Mouse (Mus musculus) forebrain, embryonic 12.5 days (tissue): ENCODE results near the gene Abcb8. TPM values are rescaled to one million over a fixed set of nuclear protein-coding genes. Genes with fewer than 3 reads are reported as not detected.

Experiments used
- ATAC-seq: fragments of 200-750 bp; cut with Nextera tagmentation; 2 replicates; pipeline ENCODE4 v1.8.0; 2017; ENCODE audit warnings: moderate TSS enrichment; ENCODE audit not compliant: low FRiP score
- H3K27ac ChIP-seq: fragments of 300-500 bp; sonication (generic); 2 replicates; pipeline ENCODE4 v1.5.1; 2016; ENCODE audit warnings: mild to moderate bottlenecking
- H3K27me3 ChIP-seq: fragments of 300-500 bp; sonication (generic); 2 replicates; pipeline ENCODE4 v1.6.1; 2016; ENCODE audit warnings: mild to moderate bottlenecking
- H3K36me3 ChIP-seq: fragments of 300-500 bp; sonication (generic); replicated peaks from 2 replicates; pipeline ENCODE4 v1.6.1; 2016; ENCODE audit warnings: mild to moderate bottlenecking
- H3K4me1 ChIP-seq: fragments of 300-500 bp; sonication (generic); 2 replicates; pipeline ENCODE4 v1.6.1; 2016
- H3K4me2 ChIP-seq: fragments of 300-500 bp; sonication (generic); 2 replicates; pipeline ENCODE4 v1.6.1; 2016; ENCODE audit warnings: mild to moderate bottlenecking, moderate library complexity
- H3K4me3 ChIP-seq: fragments of 300-500 bp; sonication (generic); replicated peaks from 2 replicates; pipeline ENCODE4 v1.5.1; 2016; ENCODE audit warnings: mild to moderate bottlenecking
- H3K9ac ChIP-seq: fragments of 300-500 bp; sonication (generic); 2 replicates; pipeline ENCODE4 v1.6.1; 2016; ENCODE audit warnings: mild to moderate bottlenecking
- H3K9me3 ChIP-seq: fragments of 300-500 bp; sonication (generic); 2 replicates; pipeline ENCODE4 v1.6.1; 2016
- WGBS: fragments of 180-500 bp; shearing (Covaris S2); methylation state at CpG from one replicate; pipeline ENCODE4 v1.1.7; 2016; 5-methylcytosine and 5-hydroxymethylcytosine counted together
- polyA plus RNA-seq: library from polyadenylated mRNA; unstranded; fragments of >200 nt; fragmentation: Nextera tagmentation; extraction: Ambion mirVana; gene quantifications from 2 replicates; pipeline ENCODE4 v1.2.1, GENCODE M21; 2016

The Abcb8 gene
- polyA plus RNA-seq, 1 experiment from 2014 or later: 47.4 TPM

DNA sequence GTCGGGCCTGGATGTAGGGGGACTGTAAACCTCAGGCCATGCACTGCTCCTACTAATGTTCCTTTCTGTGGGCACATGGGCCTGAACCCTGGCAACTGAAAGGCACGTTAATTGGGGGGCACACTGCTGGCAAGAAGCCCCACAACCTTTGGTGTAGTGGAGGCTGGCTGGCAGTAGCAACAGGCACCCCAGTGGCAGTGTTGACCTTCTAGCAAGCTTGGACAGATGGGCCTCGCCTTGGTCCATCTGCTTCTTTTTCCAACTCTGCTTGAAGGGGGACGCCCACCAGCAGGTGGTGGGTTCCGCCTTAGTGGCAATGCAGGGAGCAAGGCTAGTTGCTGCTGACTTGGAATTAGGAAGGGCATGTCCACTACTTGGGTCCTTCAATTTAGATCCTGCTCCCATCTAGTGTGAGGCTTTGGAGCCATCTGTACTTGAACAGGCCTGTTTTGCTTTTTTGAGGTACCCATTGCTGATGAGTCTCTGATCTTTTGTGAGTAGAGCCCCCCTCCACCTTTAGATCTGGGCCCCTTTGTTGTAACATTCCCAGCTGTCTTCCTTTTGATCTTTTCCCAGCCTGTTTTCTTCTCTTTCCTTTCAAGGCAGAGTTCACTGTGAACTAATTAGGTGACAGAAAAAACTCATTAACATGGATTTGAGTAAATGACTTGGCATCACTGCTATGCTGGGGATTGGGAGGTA lies 60.0 kb downstream of the Abcb8 start:
- H3K36me3 ChIP-seq: peaks cover 12% of the 10 kb centered on the region
- peak overlapping the region; percentile 94 for H3K4me3 ChIP-seq
- peak overlapping the region; percentile 99 for H3K4me2 ChIP-seq
- H3K9ac ChIP-seq: peak overlapping the region; percentile 98
- H3K9me3 ChIP-seq: no peaks in the 10 kb centered on the region
- WGBS: 3% methylated on average over 5 of the region's 5 CpGs
- peaks cover 13% of the 10 kb centered on the region for H3K27me3 ChIP-seq
- H3K27ac ChIP-seq: peak overlapping the region; percentile 97
- peak; percentile 18; the same call in 1 of the 2 replicates for ATAC-seq
- peaks cover 48% of the 10 kb centered on the region for H3K4me1 ChIP-seq

DNA sequence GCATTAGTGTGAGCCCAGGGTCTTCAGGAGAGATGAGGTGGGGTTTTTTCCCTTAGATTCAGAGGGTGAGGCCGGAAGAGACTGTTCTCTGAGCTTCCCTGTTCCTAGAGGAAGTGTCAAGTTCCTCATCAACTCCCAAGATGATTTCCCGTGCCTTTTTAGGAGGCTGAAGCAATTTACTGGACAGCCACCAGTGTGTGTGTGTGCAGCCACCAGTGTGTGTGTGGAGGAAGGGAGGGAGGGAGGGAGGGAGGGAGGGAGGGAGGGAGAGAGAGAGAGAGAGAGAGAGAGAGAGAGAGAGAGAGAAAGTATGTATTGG lies 60.5 kb downstream of the Abcb8 start:
- Histone ChIP-seq H3K4me1 (peaks cover 48% of the 10 kb centered on the region), H3K9me3 (no peaks in the 10 kb centered on the region), H3K9ac (peak overlapping the region; percentile 98), H3K27ac (peak overlapping the region; percentile 97), H3K4me3 (peak overlapping the region; percentile 94), H3K27me3 (peaks cover 8% of the 10 kb centered on the region), H3K4me2 (peak overlapping the region; percentile 99), H3K36me3 (peaks cover 13% of the 10 kb centered on the region)
- WGBS: 11% methylated on average over 2 of the region's 2 CpGs
- no peak for ATAC-seq

DNA sequence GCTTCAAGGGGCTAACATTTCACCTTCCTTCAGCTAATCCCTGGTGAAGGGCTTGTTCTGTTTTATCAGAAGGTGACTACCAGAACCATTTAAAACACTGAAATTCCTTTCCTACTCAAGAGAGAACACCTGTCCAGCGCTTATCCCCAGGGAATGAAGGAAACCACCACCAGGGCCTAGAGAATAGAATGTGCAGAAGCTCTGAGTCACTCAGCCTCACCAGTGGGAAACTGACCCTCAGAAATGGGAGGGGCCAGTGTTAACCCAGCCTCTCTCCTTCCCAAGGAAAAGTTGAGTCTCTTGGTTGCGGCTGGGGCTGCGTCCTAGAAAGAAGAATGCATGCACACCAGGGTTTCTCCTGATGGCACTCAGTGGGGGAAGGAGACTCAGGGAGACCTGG lies 61.6 kb downstream of the Abcb8 start:
- Histone ChIP-seq H3K36me3 (peaks cover 16% of the 10 kb centered on the region), H3K4me3 (no peak overlapping the region), H3K27me3 (peaks cover 2% of the 10 kb centered on the region), H3K9ac (no peak overlapping the region), H3K9me3 (no peaks in the 10 kb centered on the region), H3K4me2 (peak overlapping the region; percentile 99), H3K27ac (peak overlapping the region; percentile 42; the same call in 1 of the 2 replicates), H3K4me1 (peaks cover 48% of the 10 kb centered on the region)
- 61% methylated on average over 3 of the region's 3 CpGs for WGBS
- no peak for ATAC-seq

DNA sequence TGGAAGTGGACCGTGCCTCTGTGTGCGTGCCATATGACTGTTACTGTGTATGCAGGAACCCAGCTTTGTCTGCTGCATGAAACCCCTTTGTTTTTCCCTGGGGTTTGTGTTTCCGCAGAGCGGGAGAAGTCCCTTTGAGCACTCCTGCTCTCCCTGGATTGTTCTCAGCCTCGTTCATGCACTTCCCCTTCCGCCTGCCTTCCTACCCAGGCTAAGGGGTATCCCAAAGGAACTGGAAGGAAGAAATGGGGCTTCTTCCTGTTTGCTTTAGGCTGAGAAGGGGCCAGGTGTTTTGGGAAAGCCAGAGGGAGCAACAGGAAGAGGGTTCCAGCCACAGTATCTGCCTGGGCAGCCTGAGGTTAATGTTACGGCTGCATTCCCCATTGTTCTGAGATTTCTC lies 62.1 kb downstream of the Abcb8 start:
- Histone ChIP-seq H3K27me3 (no peaks in the 10 kb centered on the region), H3K36me3 (peaks cover 21% of the 10 kb centered on the region), H3K27ac (peak overlapping the region; percentile 42; the same call in 1 of the 2 replicates), H3K4me2 (peak overlapping the region; percentile 99; the same call in 1 of the 2 replicates), H3K9me3 (no peaks in the 10 kb centered on the region), H3K4me1 (peaks cover 48% of the 10 kb centered on the region), H3K4me3 (no peak overlapping the region), H3K9ac (0 out of 2 replicates have a peak overlapping the region, but pooled peaks have one; percentile 21)
- no peak for ATAC-seq
- WGBS: 57% methylated on average over 7 of the region's 7 CpGs

Other genes with a start within 250 kb of the Abcb8 start
- gene Nupl2, start 228.7 kb upstream of the Abcb8 start, polyA plus RNA-seq: 19.2 and 21.0 TPM in 2 replicates
- 9.8 and 10.1 TPM in 2 replicates for gene Kcnh2, start 42.1 kb upstream of the Abcb8 start, polyA plus RNA-seq
- 7.1 and 7.2 TPM in 2 replicates for gene Nos3, start 28.9 kb upstream of the Abcb8 start, polyA plus RNA-seq
- gene Atg9b, start 1.5 kb upstream of the Abcb8 start, polyA plus RNA-seq: 0.34 and 0.53 TPM in 2 replicates
- gene Asic3, start 19.7 kb downstream of the Abcb8 start, polyA plus RNA-seq: 0.20 and 0.37 TPM in 2 replicates
- 62.2 and 63.7 TPM in 2 replicates for gene Cdk5, start 29.9 kb downstream of the Abcb8 start, polyA plus RNA-seq
- 28.9 and 29.8 TPM in 2 replicates for gene Slc4a2, start 30.2 kb downstream of the Abcb8 start, polyA plus RNA-seq
- gene Fastk, start 51.6 kb downstream of the Abcb8 start, polyA plus RNA-seq: 97.1 and 102 TPM in 2 replicates
- gene Tmub1, start 54.2 kb downstream of the Abcb8 start, polyA plus RNA-seq: 28.6 and 30.7 TPM in 2 replicates
- 41.1 and 61.2 TPM in 2 replicates for gene Agap3, start 58.5 kb downstream of the Abcb8 start, polyA plus RNA-seq
- 1.1 and 1.2 TPM in 2 replicates for gene Gbx1, start 133.5 kb downstream of the Abcb8 start, polyA plus RNA-seq
- gene Asb10, start 147.3 kb downstream of the Abcb8 start, polyA plus RNA-seq: 0.10 TPM in 1 of 2 replicates, not detected in the other
- 0.24 and 0.37 TPM in 2 replicates for gene 4931409K22Rik, start 163.1 kb downstream of the Abcb8 start, polyA plus RNA-seq
- 141 and 142 TPM in 2 replicates for gene Abcf2, start 183.8 kb downstream of the Abcb8 start, polyA plus RNA-seq
- gene Chpf2, start 193.1 kb downstream of the Abcb8 start, polyA plus RNA-seq: 18.7 and 18.8 TPM in 2 replicates
- 101 and 113 TPM in 2 replicates for gene Smarcd3, start 230.7 kb downstream of the Abcb8 start, polyA plus RNA-seq